Mouse (Mus musculus) megakaryocyte progenitor cell, adult 5-6 weeks (primary cell): ENCODE measurements at regions not wholly inside any gene's neighbourhood (a gene's known extent, or its start where the extent isn't known, plus 50 kb on each side); places are given as distances from the start of the nearest gene placed in this dataset.
A peak's percentile ranks its signal among the peaks of the same experiment; 100 is the strongest.

Experiments used
- ATAC-seq: replicated peaks from 2 replicates; pipeline ENCODE4 v1.8.0; 2016; ENCODE audit warnings: mild to moderate bottlenecking, moderate TSS enrichment, inconsistent platforms; ENCODE audit not compliant: poor library complexity

- ATAC-seq: no peak
Measured at GRCm38 (mm10) chr10:39254561-39254960, 91.0 kb upstream of the Ccn6 start.

GRCm38 (mm10) chr10:39250039-39250438 lies 86.4 kb upstream of the Ccn6 start:
- peak; percentile 73 for ATAC-seq

- no peak for ATAC-seq
Measured at GRCm38 (mm10) chr10:39248486-39248885, 84.9 kb upstream of the Ccn6 start.

- ATAC-seq: no peak; the same call in 1 of the 2 replicates
Measured at GRCm38 (mm10) chr10:39246984-39247383, 83.4 kb upstream of the Ccn6 start.

- no peak for ATAC-seq
Measured at GRCm38 (mm10) chr10:39245141-39245540, 81.5 kb upstream of the Ccn6 start.

- no peak for ATAC-seq
Measured at GRCm38 (mm10) chr10:39244061-39244460, 80.5 kb upstream of the Ccn6 start.

- no peak for ATAC-seq
Measured at GRCm38 (mm10) chr10:39242398-39242797, 78.8 kb upstream of the Ccn6 start.

GRCm38 (mm10) chr10:39241922-39242321 lies 78.3 kb upstream of the Ccn6 start:
- ATAC-seq: no peak

- ATAC-seq: no peak
Measured at GRCm38 (mm10) chr10:39241486-39241885, 77.9 kb upstream of the Ccn6 start.

GRCm38 (mm10) chr10:39240966-39241365 lies 77.4 kb upstream of the Ccn6 start:
- ATAC-seq: no peak

- no peak for ATAC-seq
Measured at GRCm38 (mm10) chr10:39240178-39240791, 76.7 kb upstream of the Ccn6 start.

- peak; percentile 93 for ATAC-seq
Measured at GRCm38 (mm10) chr10:39239498-39240177, 76.0 kb upstream of the Ccn6 start.

- no peak for ATAC-seq
Measured at GRCm38 (mm10) chr10:39238596-39238995, 75.0 kb upstream of the Ccn6 start.

GRCm38 (mm10) chr10:39237549-39237948 lies 74.0 kb upstream of the Ccn6 start:
- no peak for ATAC-seq

- ATAC-seq: no peak
Measured at GRCm38 (mm10) chr10:39233926-39234450, 70.4 kb upstream of the Ccn6 start.

- ATAC-seq: no peak
Measured at GRCm38 (mm10) chr10:39233191-39233590, 69.6 kb upstream of the Ccn6 start.

- peak; percentile 84 for ATAC-seq
Measured at GRCm38 (mm10) chr10:39230634-39231410, 67.2 kb upstream of the Ccn6 start.

GRCm38 (mm10) chr10:39229233-39229632 lies 65.6 kb upstream of the Ccn6 start:
- ATAC-seq: peak; percentile 30

GRCm38 (mm10) chr10:39228027-39228426 lies 64.4 kb upstream of the Ccn6 start:
- ATAC-seq: no peak

GRCm38 (mm10) chr10:39227499-39227942 lies 63.9 kb upstream of the Ccn6 start:
- no peak for ATAC-seq

GRCm38 (mm10) chr10:39226518-39226917 lies 62.9 kb upstream of the Ccn6 start:
- ATAC-seq: no peak
